Mouse (Mus musculus) embryonic stem cell, embryonic (primary cell): ENCODE measurements around the gene 5330417C22Rik.

Experiments
- CTCF ChIA-PET, 4 experiments: fragments of 300-600 bp in 2 of 4; fragments of 350-600 bp in 2 of 4; sonication (Branson Sonifier 250); formaldehyde crosslinking; loops; one replicate each; lab custom pipeline; 2022; ENCODE audit warnings: inconsistent platforms in 2 of 4; lab: Charles Lee
- POLR2A ChIA-PET, 4 experiments: fragments of 300-600 bp in 2 of 4; fragments of 350-600 bp in 2 of 4; sonication (Branson Sonifier 250); formaldehyde crosslinking; loops; one replicate each; lab custom pipeline; 2022; ENCODE audit warnings: antibody characterized with exemption in 4 of 4, inconsistent platforms in 1 of 4; lab: Charles Lee

Gene 5330417C22Rik

DNA sequence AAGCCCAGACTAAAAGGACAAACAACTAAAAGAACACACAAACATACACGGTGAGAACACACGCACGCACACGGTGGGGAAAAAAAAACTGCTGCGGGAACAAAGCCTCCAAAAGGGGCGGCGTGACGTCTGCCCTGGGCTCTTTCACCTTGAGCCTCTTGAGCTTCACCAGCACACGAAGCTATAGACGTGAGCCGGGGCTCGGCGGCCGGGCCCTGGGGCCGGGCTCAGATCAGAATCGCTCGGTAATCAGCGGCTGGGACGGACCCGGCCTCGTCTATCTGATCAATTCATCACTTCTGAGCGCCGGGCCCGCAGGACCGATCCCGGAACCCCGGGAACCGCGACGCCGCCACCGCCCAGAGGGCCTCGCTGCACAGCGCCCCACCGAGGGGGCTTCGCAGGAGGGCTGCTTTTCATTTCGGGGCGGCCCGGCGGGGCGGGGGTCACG is 17.8 kb upstream of the 5330417C22Rik start:
- CTCF ChIA-PET, result interaction anchor here in 2 of 4 experiments (0.6 to 1.5 kb wide), 3 partner anchors 8 to 31 kb away, joined by 3 to 7 read pairs (median 4); partner anchors contain the start of gene Tmem167b (in 1 of the 2)
- POLR2A ChIA-PET, result interaction anchor here (0.5 to 2.7 kb wide), 35 partner anchors 9 to 358 kb away, joined by 3 to 17 read pairs (median 4); partner anchors contain the start of genes Prpf38b (in 2 of the 4), Psrc1 (in 2 of the 4), 5330417C22Rik (in 1 of the 4) and Atxn7l2 (in 1 of the 4)

DNA sequence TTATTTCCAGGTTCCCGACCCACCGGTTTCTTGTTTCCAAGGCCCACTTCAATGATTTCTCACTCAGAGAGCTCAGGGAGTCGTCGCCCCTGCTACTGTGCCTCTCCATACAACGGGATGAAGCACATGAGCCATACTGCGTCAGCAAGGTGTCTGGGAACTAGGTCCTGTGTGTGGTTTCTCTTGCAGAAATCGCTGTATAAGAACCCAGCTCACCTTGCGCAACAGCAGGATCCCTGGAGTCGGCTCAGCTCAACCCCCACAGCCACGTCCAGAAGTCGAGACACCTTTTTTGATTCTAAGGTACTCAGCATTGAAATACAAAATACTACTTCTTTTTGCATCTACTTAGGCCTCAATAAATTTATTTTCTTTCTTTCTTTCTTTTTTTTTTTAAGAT is 6.0 kb upstream of the 5330417C22Rik start:
- ChIA-PET CTCF (no interaction called here), POLR2A (interaction anchor here in 3 of 4 experiments (0.7 to 1.3 kb wide), 3 partner anchors 12 to 98 kb away, joined by 3 to 5 read pairs (median 4); no protein-coding TSS in a partner anchor)

DNA sequence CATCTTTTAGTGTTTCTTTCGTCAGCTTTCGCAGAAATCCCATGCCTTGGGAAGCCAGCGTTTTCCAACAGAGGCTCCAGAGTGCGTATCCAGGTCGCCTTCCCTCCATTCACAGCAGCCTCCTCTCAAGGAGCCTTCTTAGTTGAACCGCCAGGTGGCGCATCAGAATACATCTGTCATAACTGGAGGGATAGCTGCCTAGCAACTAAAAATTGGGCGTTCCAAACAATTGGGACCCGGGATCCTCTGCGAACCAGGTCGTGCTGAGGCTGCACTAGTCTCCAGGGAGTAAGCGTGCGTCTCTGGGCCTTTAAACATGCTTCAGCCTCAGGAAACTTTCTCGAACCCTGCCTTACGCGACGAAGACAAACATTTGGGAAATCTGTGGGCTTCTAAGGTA is 967 bp upstream of the 5330417C22Rik start:
- CTCF ChIA-PET, result interaction anchor here (0.5 to 1.5 kb wide), 24 partner anchors 8 to 373 kb away, joined by 3 to 7 read pairs (median 4); partner anchors contain the start of genes Gpsm2 (in 1 of the 4), Tmem167b (in 1 of the 4) and Wdr47 (in 1 of the 4)
- POLR2A ChIA-PET, result interaction anchor here in 3 of 4 experiments (0.5 to 3.4 kb wide), 14 partner anchors 7 to 1569 kb away, joined by 3 to 15 read pairs (median 4); partner anchors contain the start of genes Taf13 (in 2 of the 3), Atxn7l2 (in 1 of the 3), Sars (in 1 of the 3) and Wdr47 (in 1 of the 3)

DNA sequence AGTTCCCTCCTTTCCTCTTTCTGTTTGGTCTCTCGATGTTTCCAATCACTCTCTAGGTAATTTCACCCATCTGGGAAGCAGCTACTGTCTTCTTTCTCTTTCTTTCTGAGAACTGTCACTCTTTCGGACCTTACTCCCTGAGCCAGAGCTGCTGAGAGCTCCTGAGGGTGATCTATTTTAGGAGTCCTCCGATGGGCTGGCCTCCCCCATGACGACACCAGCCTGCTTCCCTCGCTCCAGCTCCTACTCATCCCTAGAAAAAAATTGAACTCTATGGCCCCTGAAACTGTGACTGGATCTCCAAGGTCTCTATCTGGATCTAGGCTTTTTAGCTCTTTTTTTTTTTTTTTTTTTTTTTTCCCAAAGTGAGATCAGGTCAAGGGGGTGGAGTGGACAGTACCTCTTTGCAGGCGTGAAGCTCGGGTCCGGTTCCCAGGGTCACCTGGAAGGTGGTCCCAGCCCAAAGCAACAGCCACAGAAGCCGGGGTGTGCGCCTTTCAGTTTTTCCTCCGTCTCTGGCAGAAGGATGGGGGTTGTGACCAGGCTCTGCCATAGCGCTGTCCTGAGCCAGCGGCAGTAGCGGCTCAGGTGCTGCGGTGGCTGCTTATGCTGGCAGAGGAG is 330 bp downstream of the 5330417C22Rik start:
- ChIA-PET CTCF (interaction anchor here (0.6 to 1.0 kb wide), 7 partner anchors 22 to 125 kb away, joined by 3 to 15 read pairs (median 4); no protein-coding TSS in a partner anchor), POLR2A (interaction anchor here in 3 of 4 experiments (0.6 to 3.4 kb wide), 12 partner anchors 9 to 139 kb away, joined by 3 to 15 read pairs (median 4); partner anchors contain the start of genes Sars (in 2 of the 3) and Taf13 (in 1 of the 3))

DNA sequence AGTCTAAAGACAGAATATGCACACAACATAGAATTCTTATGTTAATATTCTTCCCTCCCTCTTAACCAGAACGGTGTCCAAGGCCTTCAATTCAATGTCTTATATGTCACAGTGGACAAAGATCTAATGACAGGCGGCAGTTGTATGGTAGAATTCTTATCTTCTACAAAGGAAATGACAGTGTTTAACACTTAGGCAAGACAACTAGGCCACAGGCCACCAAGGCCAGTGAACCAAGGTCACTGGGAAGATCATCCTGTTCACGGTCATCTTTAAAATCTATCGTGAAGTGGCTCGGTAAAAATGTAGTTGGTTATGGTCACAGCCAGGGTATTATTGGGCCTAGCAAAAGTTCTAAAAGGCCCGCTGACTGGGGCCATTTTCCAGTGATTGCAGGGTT is 2.4 kb downstream of the 5330417C22Rik start, which contains the start of gene 1700013F07Rik:
TSS of gene 1700013F07Rik (plus strand) at position 200 of the 400 bp plus-strand sequence.
- POLR2A ChIA-PET, result interaction anchor here in 2 of 4 experiments (0.5 to 0.6 kb wide), 2 partner anchors 106 to 145 kb away, joined by 3 read pairs; no protein-coding TSS in a partner anchor
- CTCF ChIA-PET, result no interaction called here

DNA sequence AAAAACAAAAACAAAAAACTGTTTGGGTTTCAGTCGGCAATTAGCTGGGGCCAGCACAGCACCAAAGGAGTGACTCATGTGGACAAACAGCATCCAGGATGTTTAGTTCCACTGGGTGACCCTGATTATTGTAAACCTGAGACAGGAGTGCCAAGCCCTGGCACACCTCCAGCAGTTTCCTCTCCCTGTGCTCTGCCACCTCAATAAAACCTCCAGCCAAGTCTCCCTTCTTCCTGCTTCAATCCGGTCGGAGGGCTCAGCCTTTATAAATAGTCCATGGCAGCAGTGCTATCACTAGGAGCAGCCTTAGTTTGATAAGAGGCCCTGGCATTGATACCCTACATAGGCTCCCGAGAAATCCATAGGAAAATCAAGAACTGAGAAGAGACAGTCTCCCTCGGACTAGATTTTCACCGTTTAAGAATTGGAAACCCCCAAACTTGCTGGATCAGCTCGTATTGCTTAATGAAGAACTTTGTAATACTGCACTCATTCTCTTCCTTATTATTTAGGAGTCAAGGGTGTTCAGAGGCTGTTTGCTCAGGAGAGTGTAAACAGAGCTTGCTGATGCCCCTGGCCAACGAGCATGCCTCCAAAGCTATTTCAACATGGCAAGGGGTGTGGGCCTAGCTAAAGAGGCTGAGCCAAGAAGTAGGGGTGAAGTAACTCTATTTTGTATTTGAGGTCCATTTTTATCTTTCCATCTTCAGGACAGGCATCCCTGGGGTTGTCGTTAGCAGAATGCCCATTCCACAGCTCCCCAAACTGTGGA is 3.0 kb downstream of the 5330417C22Rik start:
- ChIA-PET POLR2A (interaction anchor here in 1 of 4 experiments (0.5 kb wide), 1 partner anchor 144 kb away, joined by 3 read pairs; no protein-coding TSS in a partner anchor), CTCF (no interaction called here)

DNA sequence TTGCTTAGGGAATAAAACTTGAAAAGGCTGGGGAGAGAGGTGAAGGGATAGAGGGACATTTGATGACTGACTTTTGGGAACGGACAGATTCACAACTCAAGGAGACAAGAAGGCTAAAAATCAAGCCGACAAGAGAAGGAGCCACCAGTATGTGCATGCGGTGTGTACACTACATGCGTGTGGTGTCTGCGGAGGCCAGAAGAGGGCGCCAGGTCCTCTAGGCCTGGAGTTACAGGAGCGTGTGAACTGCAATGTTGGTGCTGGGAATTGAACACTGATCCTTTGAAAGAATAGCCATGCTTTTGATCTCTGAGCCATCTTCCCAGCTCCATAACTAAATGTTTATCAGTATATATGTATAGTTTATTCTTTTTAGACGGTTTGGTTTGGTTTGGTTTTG is 7.8 kb downstream of the 5330417C22Rik start:
- ChIA-PET POLR2A (interaction anchor here in 1 of 4 experiments (1.3 kb wide), 1 partner anchor 20 kb away, joined by 3 read pairs; no protein-coding TSS in a partner anchor), CTCF (interaction anchor here in 1 of 4 experiments (1.5 kb wide), 1 partner anchor 9 kb away, joined by 4 read pairs; no protein-coding TSS in a partner anchor)

DNA sequence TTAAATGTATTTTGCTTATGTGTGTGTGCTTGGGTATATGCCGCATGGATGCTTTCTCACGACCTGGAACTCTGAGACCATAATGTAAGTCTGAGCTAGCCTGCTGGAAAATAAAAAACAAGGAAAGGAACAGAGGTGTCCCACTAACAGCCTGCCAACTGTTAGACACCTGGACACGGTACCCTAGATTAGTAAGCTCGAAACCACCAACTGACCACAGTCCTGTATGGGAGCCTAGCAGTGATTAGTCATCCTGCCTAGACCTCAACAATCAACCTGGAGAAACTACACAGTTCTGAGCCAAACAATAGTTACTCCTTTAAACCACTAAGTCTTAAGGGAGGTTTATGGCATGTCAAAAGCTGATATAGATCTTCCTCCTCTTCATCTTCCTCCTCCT is 12.9 kb downstream of the 5330417C22Rik start:
- POLR2A ChIA-PET, result interaction anchor here in 3 of 4 experiments (0.5 to 1.2 kb wide), 3 partner anchors 10 to 291 kb away, joined by 3 read pairs; partner anchors contain the start of gene Psrc1 (in 1 of the 3)
- CTCF ChIA-PET, result interaction anchor here in 1 of 4 experiments (1.2 kb wide), 1 partner anchor 14 kb away, joined by 4 read pairs; no protein-coding TSS in a partner anchor

DNA sequence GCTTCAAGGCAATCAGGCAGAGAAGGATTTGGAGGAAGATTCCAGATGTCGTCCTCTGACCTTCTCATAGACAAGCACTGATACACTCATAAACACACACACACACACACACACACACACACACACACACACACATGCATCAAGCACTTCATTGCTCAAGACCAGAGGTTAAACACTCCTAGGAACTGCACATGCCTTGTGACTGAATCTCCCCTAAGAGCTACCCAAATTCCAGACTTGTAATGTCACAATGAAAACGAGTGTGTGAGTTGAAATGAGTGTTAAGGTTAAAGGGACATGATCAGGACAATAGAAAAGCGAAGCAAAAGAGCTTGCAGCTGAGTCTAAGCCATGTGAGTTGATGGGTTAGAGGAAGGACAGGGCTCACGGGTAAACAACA is 18.1 kb downstream of the 5330417C22Rik start:
- CTCF ChIA-PET, result interaction anchor here in 2 of 4 experiments (0.6 to 0.9 kb wide), 5 partner anchors 19 to 565 kb away, joined by 3 to 4 read pairs (median 3); no protein-coding TSS in a partner anchor
- POLR2A ChIA-PET, result interaction anchor here in 2 of 4 experiments (0.6 to 1.3 kb wide), 4 partner anchors 12 to 1354 kb away, joined by 3 to 5 read pairs (median 3); no protein-coding TSS in a partner anchor

DNA sequence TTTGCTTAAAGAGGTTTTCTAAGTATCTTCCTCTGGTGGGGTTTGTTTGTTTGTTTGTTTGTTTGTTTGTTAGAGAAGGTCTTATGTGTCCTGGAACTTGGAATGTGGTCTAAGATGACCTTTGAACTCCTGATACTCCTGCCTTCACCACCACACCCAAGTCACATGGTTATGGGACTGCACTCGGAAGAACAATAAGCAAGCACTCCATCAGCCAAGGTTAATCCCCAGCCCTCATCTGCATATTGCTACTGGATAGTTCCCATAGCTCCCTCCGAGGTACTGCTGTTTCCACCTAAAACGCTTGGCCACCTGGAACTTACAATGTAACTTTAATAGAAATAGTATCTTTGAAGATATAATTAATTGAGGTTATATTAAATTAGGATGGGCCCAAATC is 22.9 kb downstream of the 5330417C22Rik start:
- POLR2A ChIA-PET, result interaction anchor here in 3 of 4 experiments (0.5 to 1.9 kb wide), 8 partner anchors 10 to 258 kb away, joined by 3 to 5 read pairs (median 4); partner anchors contain the start of genes Gpsm2 (in 1 of the 3), Psrc1 (in 1 of the 3), Sars (in 1 of the 3) and Taf13 (in 1 of the 3)
- CTCF ChIA-PET, result interaction anchor here in 3 of 4 experiments (0.5 to 0.9 kb wide), 3 partner anchors 22 to 256 kb away, joined by 3 to 4 read pairs (median 4); partner anchors contain the start of gene 5330417C22Rik (in 1 of the 3)

DNA sequence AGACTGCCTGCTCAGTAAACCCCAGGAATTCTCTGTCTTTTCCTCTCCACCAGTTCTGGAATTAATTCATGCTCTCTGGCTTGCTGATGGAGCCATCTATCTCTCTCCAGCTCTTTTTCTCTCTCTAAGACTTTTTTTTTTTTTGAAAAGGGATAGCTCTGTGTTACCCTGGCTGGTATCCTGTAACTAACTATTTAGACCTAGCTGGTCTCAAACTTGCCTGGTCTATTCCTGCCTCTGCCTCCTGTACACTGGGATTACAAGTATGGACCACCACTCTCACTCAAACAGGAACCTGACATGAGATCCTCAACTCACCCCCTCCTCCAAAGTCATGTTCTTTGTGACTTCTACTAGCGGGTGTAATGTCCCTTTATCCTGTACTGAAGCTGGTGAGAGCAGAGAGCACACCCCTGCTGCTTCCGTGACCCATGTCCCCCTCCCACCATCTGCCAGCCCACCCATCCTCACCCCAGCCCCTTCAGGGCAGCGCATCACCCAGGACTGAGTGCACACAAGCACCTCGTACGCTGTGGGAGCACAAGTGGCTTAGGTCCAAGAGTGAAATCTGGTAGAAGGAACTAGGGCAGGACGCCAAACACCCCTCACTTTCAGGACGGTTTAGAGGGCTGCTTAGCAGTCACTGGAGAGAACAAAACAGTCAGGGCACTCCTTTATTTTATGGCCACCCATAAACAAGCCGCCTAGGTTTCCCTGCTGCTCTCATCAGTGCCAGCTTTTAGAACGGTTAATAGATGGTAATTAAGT is 25.4 kb downstream of the 5330417C22Rik start:
- CTCF ChIA-PET, result interaction anchor here in 1 of 4 experiments (0.7 to 0.8 kb wide), 2 partner anchors 110 to 149 kb away, joined by 9 to 14 read pairs; no protein-coding TSS in a partner anchor
- POLR2A ChIA-PET, result interaction anchor here in 3 of 4 experiments (0.7 to 1.5 kb wide), 4 partner anchors 13 to 86 kb away, joined by 3 to 4 read pairs (median 3); no protein-coding TSS in a partner anchor

DNA sequence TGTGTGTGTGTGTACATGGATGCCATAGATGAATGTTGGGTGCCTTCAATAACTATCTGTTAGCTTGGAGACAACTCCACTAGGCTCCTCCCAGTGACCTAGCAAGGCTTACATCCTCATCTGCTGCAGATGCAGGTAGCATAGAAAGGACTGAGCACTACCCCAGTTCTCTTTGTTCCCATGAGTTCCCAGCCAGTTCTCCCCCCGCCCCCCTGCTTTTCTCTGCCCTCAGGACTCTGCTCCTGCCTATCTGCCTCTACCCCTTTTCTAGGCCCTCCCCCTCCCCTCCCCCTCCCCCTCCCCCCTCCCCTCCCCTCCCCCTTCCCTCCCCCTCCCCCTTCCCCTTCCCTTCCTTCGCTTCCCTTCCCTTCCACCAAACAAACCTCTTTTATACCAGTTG is 26.2 kb downstream of the 5330417C22Rik start:
- POLR2A ChIA-PET, result no interaction called here
- CTCF ChIA-PET, result interaction anchor here in 1 of 4 experiments (0.7 kb wide), 1 partner anchor 150 kb away, joined by 9 read pairs; no protein-coding TSS in a partner anchor

DNA sequence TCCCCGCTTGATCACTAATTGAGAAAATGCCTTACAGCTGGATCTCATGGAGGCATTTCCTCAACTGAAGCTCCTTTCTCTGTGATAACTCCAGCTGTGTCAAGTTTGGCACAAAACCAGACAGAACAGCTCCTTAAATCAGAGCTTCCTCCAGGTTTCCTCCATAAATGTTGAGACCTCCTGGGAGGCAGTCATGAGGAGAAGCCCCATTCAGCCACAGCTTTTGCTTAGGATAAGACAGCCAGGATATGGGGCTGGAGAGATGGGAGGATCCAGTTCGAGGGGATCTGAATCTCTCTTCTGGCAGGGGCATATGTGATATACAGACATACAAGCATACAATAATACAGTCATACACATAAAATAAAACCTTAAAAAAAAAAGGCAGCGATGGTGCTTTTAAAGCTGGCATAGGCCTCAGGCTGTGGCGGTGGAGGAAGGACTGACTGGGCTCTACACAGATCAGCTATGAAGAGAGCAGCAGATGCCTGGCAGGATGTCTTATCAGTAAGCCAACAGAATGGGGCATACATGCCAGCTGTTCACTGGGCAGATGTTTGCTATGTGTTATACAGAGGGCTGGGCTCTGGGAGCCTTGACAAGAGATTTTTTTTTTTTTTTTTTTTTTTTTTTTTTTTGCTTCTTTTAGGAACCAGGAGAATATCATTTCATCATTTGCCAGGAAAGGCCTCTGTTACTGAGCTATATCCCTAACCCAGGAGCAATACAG is 27.4 kb downstream of the 5330417C22Rik start:
- POLR2A ChIA-PET, result interaction anchor here (0.5 to 1.0 kb wide), 5 partner anchors 21 to 298 kb away, joined by 3 to 5 read pairs (median 4); partner anchors contain the start of gene Atxn7l2 (in 1 of the 4)
- CTCF ChIA-PET, result interaction anchor here in 2 of 4 experiments (0.6 to 0.7 kb wide), 2 partner anchors 29 kb away, joined by 3 to 6 read pairs; no protein-coding TSS in a partner anchor

DNA sequence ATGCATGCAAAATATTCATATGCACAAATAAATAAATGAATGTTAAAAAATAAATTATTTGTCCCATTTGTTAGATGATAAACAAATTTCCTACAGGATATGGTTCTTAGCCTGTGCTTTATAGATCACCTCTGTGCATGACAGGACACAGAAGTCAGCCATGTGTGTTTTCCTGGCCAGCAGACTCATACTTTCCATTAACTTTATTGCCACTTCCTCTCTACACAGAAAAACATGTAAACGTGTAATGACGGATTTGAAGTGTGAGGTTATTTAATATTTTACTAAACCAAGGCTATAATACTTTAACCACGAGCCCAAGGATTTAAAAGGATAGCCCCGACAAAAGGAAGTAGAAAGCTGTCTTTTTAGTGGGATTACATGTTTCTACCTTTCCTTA is 32.4 kb downstream of the 5330417C22Rik start:
- ChIA-PET POLR2A (no interaction called here), CTCF (no interaction called here)

DNA sequence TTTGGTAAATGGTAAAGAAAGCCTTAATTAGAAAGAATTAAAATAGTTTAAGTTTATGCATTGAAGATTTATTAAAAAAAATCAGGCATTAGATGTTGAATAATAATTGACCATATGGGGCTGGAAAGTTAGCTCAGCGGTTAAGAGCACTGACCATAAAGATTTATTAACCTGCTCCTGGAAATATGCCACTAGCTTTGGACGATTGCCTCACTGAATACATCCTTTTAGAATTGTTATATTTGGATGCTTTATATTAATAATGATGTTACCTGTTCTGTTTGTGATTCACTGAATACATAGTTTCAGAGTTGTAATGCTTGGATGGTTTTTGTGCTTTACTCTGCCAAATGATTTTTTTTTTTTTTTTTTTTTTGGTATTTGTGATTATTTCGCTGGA is 34.9 kb downstream of the 5330417C22Rik start:
- ChIA-PET POLR2A (interaction anchor here in 1 of 4 experiments (0.7 to 1.0 kb wide), 2 partner anchors 57 to 64 kb away, joined by 3 read pairs; no protein-coding TSS in a partner anchor), CTCF (interaction anchor here in 1 of 4 experiments (0.7 kb wide), 1 partner anchor 1324 kb away, joined by 4 read pairs; no protein-coding TSS in a partner anchor)

DNA sequence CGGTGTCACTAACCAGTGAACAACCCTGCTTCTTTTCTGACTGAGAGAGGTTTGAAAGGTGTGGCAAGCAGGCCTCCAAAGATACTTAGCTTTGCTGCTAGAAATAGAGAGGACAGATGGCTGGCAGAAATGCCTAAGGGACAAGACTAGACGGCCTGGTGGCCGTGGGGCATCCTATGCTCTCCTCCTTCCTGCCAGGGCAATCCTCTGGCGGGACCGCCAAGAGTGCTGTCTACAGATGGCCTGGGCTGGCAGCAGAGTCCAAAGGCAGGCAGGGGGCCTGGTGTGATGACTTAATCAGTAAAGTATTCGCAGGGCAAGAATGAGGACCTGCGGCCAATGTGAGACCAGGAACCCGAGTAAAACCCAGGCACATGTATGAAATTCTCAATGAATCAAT is 36.5 kb downstream of the 5330417C22Rik start:
- ChIA-PET POLR2A (no interaction called here), CTCF (no interaction called here)
